Mouse (Mus musculus) MEL (cell line): ENCODE measurements around the gene Osbpl3. TPM values are rescaled to one million over a fixed set of nuclear protein-coding genes. Genes with fewer than 3 reads are reported as not detected.

Experiments used
- DNase-seq: peaks from one replicate; pipeline ENCODE4 v3.0.0; 2011; ENCODE audit warnings: low read depth, low spot score
- H3K27ac ChIP-seq: 2 replicates; pipeline ENCODE4 v1.5.1; 2012; ENCODE audit warnings: low read depth, mild to moderate bottlenecking, control low read depth, low read length, moderate library complexity; ENCODE audit not compliant: control insufficient read depth
- H3K27me3 ChIP-seq, 2 experiments: fragments of 150-350 bp in 1 of 2; sonication (generic) in 1 of 2; 2 replicates each; pipeline ENCODE4 v1.6.1; 2012; ENCODE audit warnings: low read length in 2 of 2, mild to moderate bottlenecking in 2 of 2, improper control_type of control experiment in 1 of 2, moderate library complexity in 1 of 2; ENCODE audit not compliant: insufficient read depth in 2 of 2, control insufficient read depth in 1 of 2
- H3K36me3 ChIP-seq, 2 experiments: 2 replicates each; pipeline ENCODE4 v1.6.1; 2012 to 2014; ENCODE audit warnings: low read length in 2 of 2, improper control_type of control experiment in 1 of 2, inconsistent platforms in 1 of 2, mild to moderate bottlenecking in 1 of 2; ENCODE audit not compliant: insufficient read depth in 2 of 2, control insufficient read depth in 1 of 2
- H3K4me1 ChIP-seq, 2 experiments: fragments of 150-350 bp in 1 of 2; sonication (generic) in 1 of 2; 2 replicates each; pipeline ENCODE4 v1.6.1; 2012; ENCODE audit warnings: low read length in 2 of 2, improper control_type of control experiment in 1 of 2, mild to moderate bottlenecking in 1 of 2; ENCODE audit not compliant: insufficient read depth in 2 of 2, control insufficient read depth in 1 of 2
- H3K4me3 ChIP-seq, 2 experiments: fragments of 150-350 bp in 1 of 2; sonication (generic) in 1 of 2; 2 replicates each; pipeline ENCODE4 v1.5.1; 2012; ENCODE audit warnings: low read depth in 2 of 2, low read length in 2 of 2, mild to moderate bottlenecking in 2 of 2, moderate library complexity in 2 of 2, control low read depth in 1 of 2, improper control_type of control experiment in 1 of 2; ENCODE audit not compliant: control insufficient read depth in 1 of 2, insufficient read depth in 1 of 2
- H3K79me2 ChIP-seq: 2 replicates; pipeline ENCODE4 v1.6.1; 2012; ENCODE audit warnings: mild to moderate bottlenecking, low read length, moderate library complexity; ENCODE audit not compliant: control insufficient read depth, poor library complexity, insufficient read depth
- H3K9ac ChIP-seq: 2 replicates; pipeline ENCODE4 v1.6.1; 2012; ENCODE audit warnings: low read depth, mild to moderate bottlenecking, control low read depth, low read length, moderate library complexity; ENCODE audit not compliant: control insufficient read depth, poor library complexity, severe bottlenecking
- H3K9me3 ChIP-seq: fragments of 150-350 bp; sonication (generic); replicated peaks from 2 replicates; pipeline ENCODE4 v1.6.1; 2012; ENCODE audit warnings: mild to moderate bottlenecking, low read length, improper control_type of control experiment, moderate library complexity; ENCODE audit not compliant: insufficient read depth
- BHLHE40 ChIP-seq: IDR thresholded peaks from 2 replicates; pipeline ENCODE4 v1.6.1; 2012; ENCODE audit warnings: low read depth, mild to moderate bottlenecking, inconsistent platforms, low read length, improper control_type of control experiment, borderline replicate concordance
- CHD1 ChIP-seq: IDR thresholded peaks from 2 replicates; pipeline ENCODE4 v1.6.1; 2012; ENCODE audit warnings: low read depth, mild to moderate bottlenecking, inconsistent platforms, low read length, improper control_type of control experiment
- CTCF ChIP-seq, 3 experiments: IDR thresholded peaks in 2 of 3; conservative IDR thresholded peaks in 1 of 3; 2 replicates each; pipeline ENCODE4 v1.5.1; 2011 to 2012; ENCODE audit warnings: low read length in 3 of 3, low read depth in 2 of 3, mild to moderate bottlenecking in 2 of 3, improper control_type of control experiment in 1 of 3, inconsistent platforms in 1 of 3, mixed read lengths in 1 of 3, moderate library complexity in 1 of 3; ENCODE audit not compliant: control insufficient read depth in 1 of 3, insufficient read depth in 1 of 3, poor library complexity in 1 of 3, severe bottlenecking in 1 of 3
- E2F4 ChIP-seq: IDR thresholded peaks from 2 replicates; pipeline ENCODE4 v1.6.1; 2011; ENCODE audit warnings: low read depth, low read length, improper control_type of control experiment, borderline replicate concordance
- EP300 ChIP-seq, 2 experiments: IDR thresholded peaks; 2 replicates each; pipeline ENCODE4 v1.6.1; 2011; ENCODE audit warnings: improper control_type of control experiment in 2 of 2, low read length in 2 of 2, low read depth in 1 of 2, mild to moderate bottlenecking in 1 of 2
- ETS1 ChIP-seq: IDR thresholded peaks from 2 replicates; pipeline ENCODE4 v1.6.1; 2012; ENCODE audit warnings: low read depth, mild to moderate bottlenecking, inconsistent platforms, low read length, improper control_type of control experiment, moderate library complexity
- GABPA ChIP-seq: IDR thresholded peaks from 2 replicates; pipeline ENCODE4 v1.6.1; 2012; ENCODE audit warnings: low read depth, mild to moderate bottlenecking, inconsistent platforms, low read length, improper control_type of control experiment, moderate library complexity
- GATA1 ChIP-seq: IDR thresholded peaks from 2 replicates; pipeline ENCODE4 v1.6.1; 2011; ENCODE audit warnings: low read depth, low read length, improper control_type of control experiment
- JUND ChIP-seq: IDR thresholded peaks from 2 replicates; pipeline ENCODE4 v1.6.1; 2011; ENCODE audit warnings: low read depth, mild to moderate bottlenecking, improper control_type of control experiment, low read length
- KAT2A ChIP-seq: conservative IDR thresholded peaks from 2 replicates; pipeline ENCODE4 v1.6.1; 2012; ENCODE audit warnings: low read depth, low read length, improper control_type of control experiment, inconsistent platforms
- MAZ ChIP-seq: IDR thresholded peaks from 2 replicates; pipeline ENCODE4 v1.6.1; 2012; ENCODE audit warnings: low read depth, mild to moderate bottlenecking, inconsistent platforms, low read length, improper control_type of control experiment
- MEF2A ChIP-seq: IDR thresholded peaks from 2 replicates; pipeline ENCODE4 v1.6.1; 2014; ENCODE audit warnings: low read depth, mild to moderate bottlenecking, inconsistent platforms, low read length, improper control_type of control experiment; ENCODE audit not compliant: poor library complexity, insufficient replicate concordance, severe bottlenecking; ENCODE audit errors: extremely low read depth
- MXI1 ChIP-seq: IDR thresholded peaks from 2 replicates; pipeline ENCODE4 v1.6.1; 2011; ENCODE audit warnings: mild to moderate bottlenecking, low read depth, low read length, improper control_type of control experiment
- NRF1 ChIP-seq: IDR thresholded peaks from 2 replicates; pipeline ENCODE4 v1.6.1; 2014; ENCODE audit warnings: low read depth, mild to moderate bottlenecking, inconsistent platforms, low read length, improper control_type of control experiment, moderate library complexity; ENCODE audit not compliant: poor library complexity, insufficient read depth, severe bottlenecking
- POLR2A ChIP-seq, 2 experiments: IDR thresholded peaks; 2 replicates each; pipeline ENCODE4 v1.6.1; 2011 to 2012; ENCODE audit warnings: low read length in 2 of 2, mild to moderate bottlenecking in 2 of 2, control low read depth in 1 of 2, improper control_type of control experiment in 1 of 2, low read depth in 1 of 2, moderate library complexity in 1 of 2; ENCODE audit not compliant: control insufficient read depth in 1 of 2, insufficient read depth in 1 of 2, poor library complexity in 1 of 2
- POLR2AphosphoS2 ChIP-seq: IDR thresholded peaks from 2 replicates; pipeline ENCODE4 v1.6.1; 2011; ENCODE audit warnings: low read length, improper control_type of control experiment
- RAD21 ChIP-seq: IDR thresholded peaks from 2 replicates; pipeline ENCODE4 v1.6.1; 2011; ENCODE audit warnings: mild to moderate bottlenecking, low read depth, low read length, improper control_type of control experiment
- SMC3 ChIP-seq: IDR thresholded peaks from 2 replicates; pipeline ENCODE4 v1.6.1; 2011; ENCODE audit warnings: low read depth, low read length, improper control_type of control experiment
- ZC3H11A ChIP-seq: IDR thresholded peaks from 2 replicates; pipeline ENCODE4 v1.6.1; 2012; ENCODE audit warnings: low read depth, mild to moderate bottlenecking, inconsistent platforms, low read length, improper control_type of control experiment
- ZMIZ1 ChIP-seq: IDR thresholded peaks from 2 replicates; pipeline ENCODE4 v1.6.1; 2012; ENCODE audit warnings: low read depth, mild to moderate bottlenecking, inconsistent platforms, low read length, improper control_type of control experiment, moderate library complexity
- polyA plus RNA-seq, 2 experiments: library from polyadenylated mRNA; stranded (reverse) in 1 of 2; unstranded in 1 of 2; fragments of >175 nt in 1 of 2; fragments of >200 nt in 1 of 2; gene quantifications; 2 replicates each; pipeline versions ENCODE4 v1.2.1 to v1.2.4; 2012; ENCODE audit warnings: low replicate concordance in 2 of 2, low read depth in 1 of 2; ENCODE audit not compliant: insufficient read length in 2 of 2, insufficient read depth in 1 of 2, missing spikeins in 1 of 2
- total RNA-seq: library from RNA; depleted of rRNA; stranded (reverse); fragments of 300-350 nt; gene quantifications from 2 replicates; pipeline ENCODE4 v1.2.3, GENCODE M21; 2012

Osbpl3 gene
- total and polyA plus RNA-seq, 3 experiments: 4.9 to 5.6 TPM; not detected in 1

- no peak overlapping the region for H3K27ac ChIP-seq
- no peaks in the 10 kb centered on the region; the same call in 1 of the 2 replicates for H3K79me2 ChIP-seq
- no peak for TF ChIP-seq NRF1
- TF ChIP-seq BHLHE40: no peak
- no peak for TF ChIP-seq EP300 (IDR thresholded peaks at IDR 0.05; ENCODE audit: low read depth in 1 of 2, low read length in 2 of 2)
- TF ChIP-seq ZMIZ1: no peak
- H3K9me3 ChIP-seq: no peaks in the 10 kb centered on the region
- H3K4me3 ChIP-seq: no peak overlapping the region
- H3K4me1 ChIP-seq: no peaks in the 10 kb centered on the region
- DNase-seq: no peak
- H3K9ac ChIP-seq: no peak overlapping the region
- no peaks in the 10 kb centered on the region for H3K27me3 ChIP-seq
- no peaks in the 10 kb centered on the region for H3K36me3 ChIP-seq
Measured at GRCm38 (mm10) chr6:50366724-50367123, 89.3 kb downstream of the Osbpl3 start.

GRCm38 (mm10) chr6:50366319-50366718 lies 89.7 kb downstream of the Osbpl3 start:
- H3K9ac ChIP-seq: no peak overlapping the region
- H3K79me2 ChIP-seq: no peaks in the 10 kb centered on the region; the same call in 1 of the 2 replicates
- no peaks in the 10 kb centered on the region for H3K4me1 ChIP-seq
- no peaks in the 10 kb centered on the region for H3K9me3 ChIP-seq
- no peak overlapping the region for H3K27ac ChIP-seq
- no peak for DNase-seq
- no peaks in the 10 kb centered on the region for H3K27me3 ChIP-seq
- H3K4me3 ChIP-seq: no peak overlapping the region
- TF ChIP-seq ZC3H11A (no peak), SMC3 (no peak), GABPA (no peak), GATA1 (no peak), POLR2A (IDR thresholded peaks at IDR 0.05; ENCODE audit: control insufficient read depth in 1 of 2, insufficient read depth in 1 of 2, low read depth in 1 of 2, low read length in 2 of 2, poor library complexity in 1 of 2) (no peak), MAZ (no peak), POLR2AphosphoS2 (no peak)
- H3K36me3 ChIP-seq: no peaks in the 10 kb centered on the region

- no peaks in the 10 kb centered on the region for H3K27me3 ChIP-seq
- H3K79me2 ChIP-seq: no peaks in the 10 kb centered on the region; the same call in 1 of the 2 replicates
- no peaks in the 10 kb centered on the region for H3K9me3 ChIP-seq
- no peak overlapping the region for H3K27ac ChIP-seq
- H3K36me3 ChIP-seq: no peaks in the 10 kb centered on the region
- H3K4me3 ChIP-seq: no peak overlapping the region
- no peaks in the 10 kb centered on the region for H3K4me1 ChIP-seq
- H3K9ac ChIP-seq: no peak overlapping the region
- DNase-seq: no peak
- no peak for TF ChIP-seq ETS1
- no peak for TF ChIP-seq CHD1
- no peak for TF ChIP-seq GABPA
- no peak for TF ChIP-seq RAD21
- TF ChIP-seq MXI1: no peak
- TF ChIP-seq MEF2A: no peak
- TF ChIP-seq CTCF (IDR thresholded peaks at IDR 0.05 in 2 of 3, conservative IDR thresholded peaks at IDR 0.05 in 1 of 3; ENCODE audit: control insufficient read depth in 1 of 3, insufficient read depth in 1 of 3, low read depth in 2 of 3, low read length in 3 of 3, poor library complexity in 1 of 3, severe bottlenecking in 1 of 3): no peak
- TF ChIP-seq SMC3: no peak
- TF ChIP-seq GATA1: no peak
- no peak for TF ChIP-seq ZMIZ1
- TF ChIP-seq JUND: no peak
- no peak for TF ChIP-seq E2F4
- TF ChIP-seq EP300 (IDR thresholded peaks at IDR 0.05; ENCODE audit: low read depth in 1 of 2, low read length in 2 of 2): no peak
- TF ChIP-seq KAT2A: no peak
- no peak for TF ChIP-seq ZC3H11A
- TF ChIP-seq, all 39 proteins: peak for 0
Measured at GRCm38 (mm10) chr6:50364364-50364763, 91.6 kb downstream of the Osbpl3 start.
